Mouse (Mus musculus) T-helper 2 cell (primary cell): ENCODE data around the gene Timm44.

Source experiments
- in situ Hi-C: fragments of 300-600 bp; cut with MboI, MseI; formaldehyde crosslinking; loops from one replicate; pipeline ENCODE4 v1.15.1; 2025; ENCODE audit warnings: high pct_unique_total_duplicates

Timm44 gene

GRCm38 (mm10) chr8:4239193-4239890, 36.4 kb downstream of the Timm44 start:
- in situ Hi-C loops: no loop called here

GRCm38 (mm10) chr8:4238434-4239192, 37.1 kb downstream of the Timm44 start, which contains the start of the genes Map2k7 and Gm49320:
Map2k7 (plus strand) TSS chr8:4238740.
Gm49320 (plus strand) TSS chr8:4238865.
- in situ Hi-C loops: no loop called here

GRCm38 (mm10) chr8:4237814-4238433, 37.8 kb downstream of the Timm44 start:
- in situ Hi-C loops: no loop called here

GRCm38 (mm10) chr8:4230612-4231351, 44.9 kb downstream of the Timm44 start:
- in situ Hi-C loops: no loop called here

- in situ Hi-C loops: loop anchor here (10.0 kb wide), 1 partner anchor 65 kb away; the partner anchor contains the start of gene Evi5l
Measured at GRCm38 (mm10) chr8:4229784-4230183, 45.9 kb downstream of the Timm44 start.

GRCm38 (mm10) chr8:4227919-4228318, 47.8 kb downstream of the Timm44 start:
- in situ Hi-C loops: loop anchor here (10.0 kb wide), 1 partner anchor 63 kb away; the partner anchor contains the start of gene Evi5l

- in situ Hi-C loops: loop anchor here (10.0 kb wide), 1 partner anchor 62 kb away; the partner anchor contains the start of gene Evi5l
Measured at GRCm38 (mm10) chr8:4226739-4227347, 48.9 kb downstream of the Timm44 start, which contains the start of gene Lrrc8e. Lrrc8e (plus strand) TSS chr8:4226827.

- in situ Hi-C loops: loop anchor here (10.0 kb wide), 1 partner anchor 62 kb away; the partner anchor contains the start of gene Evi5l
Measured at GRCm38 (mm10) chr8:4226323-4226722, 49.4 kb downstream of the Timm44 start.

GRCm38 (mm10) chr8:4222059-4222458, 53.7 kb downstream of the Timm44 start:
- in situ Hi-C loops: loop anchor here (10.0 kb wide), 1 partner anchor 57 kb away; the partner anchor contains the start of gene Evi5l

GRCm38 (mm10) chr8:4219617-4220016, 56.1 kb downstream of the Timm44 start:
- in situ Hi-C loops: loop anchor here (10.0 kb wide), 1 partner anchor 55 kb away; the partner anchor contains the start of gene Evi5l

GRCm38 (mm10) chr8:4216791-4217621, 58.7 kb downstream of the Timm44 start, which contains the start of gene Prr36:
Prr36 (minus strand) TSS chr8:4217459.
- in situ Hi-C loops: no loop called here

- in situ Hi-C loops: no loop called here
Measured at GRCm38 (mm10) chr8:4216296-4216695, 59.4 kb downstream of the Timm44 start.

GRCm38 (mm10) chr8:4214006-4214980, 61.4 kb downstream of the Timm44 start:
- in situ Hi-C loops: no loop called here

- in situ Hi-C loops: no loop called here
Measured at GRCm38 (mm10) chr8:4213210-4214005, 62.3 kb downstream of the Timm44 start.

GRCm38 (mm10) chr8:4212809-4213209, 62.9 kb downstream of the Timm44 start:
- in situ Hi-C loops: no loop called here

- in situ Hi-C loops: no loop called here
Measured at GRCm38 (mm10) chr8:4211097-4211496, 64.6 kb downstream of the Timm44 start.
